Mouse (Mus musculus) forelimb bud, embryonic 11.5 days (tissue): Measurements from ENCODE around the gene Lpp.

Source experiments
- DNase-seq: peaks from one replicate; pipeline ENCODE4 v3.0.0-alpha.2; 2012; ENCODE audit warnings: low read depth, low spot score

Gene Lpp

DNA sequence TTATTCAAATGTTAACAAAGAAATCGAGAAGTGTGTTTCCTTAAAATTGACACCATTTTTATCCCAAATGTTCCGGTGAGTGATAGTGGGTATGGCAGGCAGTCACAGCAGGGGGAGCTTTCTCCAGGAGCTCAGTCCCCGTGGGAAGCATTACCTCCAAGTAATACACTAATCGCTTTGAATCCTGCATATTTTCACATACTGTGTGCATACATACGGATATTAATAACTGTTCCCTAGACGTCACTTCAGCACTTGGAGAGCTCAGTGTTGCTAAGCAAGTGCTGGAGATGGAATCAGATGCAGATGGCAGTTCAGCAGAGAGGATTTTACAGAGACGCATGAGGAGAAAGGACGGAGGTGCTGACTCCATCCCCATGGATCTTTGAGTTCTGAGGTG is 487.4 kb downstream of the Lpp start:
- DNase-seq: no peak

DNA sequence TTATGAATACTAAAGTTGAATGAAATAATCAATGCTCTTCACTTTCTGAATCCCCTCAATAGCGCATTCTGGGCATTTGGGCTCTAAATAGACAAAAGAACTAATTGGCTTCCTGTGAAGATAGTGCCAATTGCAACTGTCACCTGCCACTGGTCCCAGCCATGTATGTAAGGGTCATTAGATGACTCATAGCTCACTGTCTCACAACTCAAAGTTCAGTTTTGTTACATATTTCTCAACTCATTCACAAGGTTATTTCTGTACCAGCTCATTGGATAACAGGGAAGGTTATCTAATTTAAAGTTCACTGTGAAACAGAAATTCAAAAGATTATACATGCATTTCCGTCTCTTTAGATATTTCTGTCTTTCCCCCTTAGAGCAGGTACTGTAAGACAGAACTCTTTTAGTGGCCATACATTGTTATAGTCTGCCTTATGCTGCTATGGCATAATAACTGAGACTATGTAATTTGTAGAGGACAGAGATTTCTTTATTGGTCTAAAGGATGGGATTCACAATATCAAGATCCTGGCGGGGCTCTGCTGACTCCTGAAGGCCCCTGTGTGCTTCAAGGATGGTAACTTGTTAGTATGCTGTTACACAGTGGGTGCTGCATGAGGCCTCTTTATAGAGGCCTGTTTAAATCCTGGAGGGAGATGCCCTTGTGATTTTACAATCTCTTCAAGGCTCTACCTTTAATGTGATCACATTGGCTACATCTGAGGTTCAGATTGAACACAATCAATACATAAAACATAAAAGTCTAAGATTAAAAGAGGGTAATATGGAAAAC is 488.9 kb downstream of the Lpp start:
- no peak for DNase-seq

DNA sequence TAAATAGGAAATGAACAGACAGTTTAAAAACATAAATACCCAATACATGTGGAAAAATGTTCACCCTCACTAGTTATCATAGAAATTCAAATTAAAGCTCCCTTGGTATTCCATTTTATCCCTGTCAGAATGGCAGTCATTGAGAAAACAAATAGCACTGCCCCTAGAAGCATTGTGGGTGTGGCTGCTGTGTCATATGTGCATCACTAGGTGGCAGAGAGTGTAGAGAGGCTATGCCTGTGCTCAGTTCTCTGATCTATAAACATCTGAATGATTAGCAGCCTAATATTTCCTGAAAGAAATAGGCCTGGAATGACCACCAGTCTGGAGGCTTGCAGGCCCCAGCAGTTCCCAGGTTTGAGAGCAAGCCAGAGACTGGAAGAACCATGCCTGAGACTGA is 490.7 kb downstream of the Lpp start:
- no peak for DNase-seq

GRCm38 (mm10) chr16:24886346-24886745 is 493.0 kb downstream of the Lpp start:
- no peak for DNase-seq

GRCm38 (mm10) chr16:24886943-24887342 is 493.6 kb downstream of the Lpp start:
- DNase-seq: peak; percentile 29

DNA sequence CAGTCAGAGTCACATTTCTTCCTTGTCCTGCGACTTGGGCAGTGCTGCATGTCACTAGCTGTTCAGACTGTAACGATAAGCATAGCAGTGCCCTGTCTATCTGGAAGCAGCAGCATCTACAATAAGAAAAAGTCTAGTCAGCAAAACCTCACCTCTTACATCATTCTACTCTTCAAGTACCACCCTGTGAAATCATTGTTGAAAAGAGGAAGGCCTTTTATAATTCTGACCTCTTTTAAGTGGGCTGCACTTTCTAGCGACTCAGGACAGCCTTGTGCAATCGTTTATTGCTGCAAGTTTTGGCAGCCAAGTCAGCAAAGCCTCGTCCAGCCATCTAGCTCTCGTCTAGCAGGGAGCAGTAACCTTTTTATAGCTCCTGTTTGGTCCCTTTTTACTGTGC is 498.1 kb downstream of the Lpp start:
- DNase-seq: no peak

DNA sequence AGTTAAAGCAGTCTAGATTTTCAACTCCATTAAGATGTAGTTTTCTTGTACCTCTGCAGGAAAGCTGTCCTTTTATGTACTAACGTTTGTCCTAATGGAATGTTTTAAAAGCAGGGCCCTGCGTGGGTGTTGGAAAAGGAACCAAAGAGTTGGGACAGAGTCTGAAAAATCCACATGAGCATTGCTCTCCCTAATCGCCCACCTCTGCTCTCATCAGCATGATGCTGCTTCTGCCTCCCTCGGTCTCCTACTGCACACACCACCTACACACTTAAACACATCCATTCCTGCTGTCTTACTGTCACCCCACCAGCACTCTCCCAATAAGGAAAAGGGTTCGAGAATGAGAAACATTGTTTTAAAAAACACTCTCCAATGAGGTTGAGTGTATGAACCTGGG is 501.9 kb downstream of the Lpp start:
- DNase-seq: no peak

DNA sequence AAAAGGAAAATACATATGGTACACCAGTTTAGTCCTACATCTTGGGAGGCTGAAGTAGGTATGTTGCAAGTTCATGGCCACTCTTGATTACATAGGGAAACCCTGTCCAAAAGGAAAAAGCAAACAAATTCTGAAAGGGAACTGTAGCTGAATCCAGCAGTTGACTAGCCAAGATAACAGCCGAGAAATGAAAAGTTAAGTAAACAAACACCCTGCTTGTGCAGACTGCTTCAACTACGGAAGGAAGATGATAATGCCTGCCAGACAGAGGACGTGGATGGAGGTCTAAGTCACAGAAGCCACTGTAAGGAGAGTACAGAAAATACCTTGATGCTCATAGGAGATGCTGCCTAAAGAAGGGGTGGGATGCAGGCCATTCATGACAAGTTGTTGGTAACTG is 504.3 kb downstream of the Lpp start:
- DNase-seq: no peak

- DNase-seq: no peak
Observed at GRCm38 (mm10) chr16:24900241-24900796, 507.0 kb downstream of the Lpp start.

DNA sequence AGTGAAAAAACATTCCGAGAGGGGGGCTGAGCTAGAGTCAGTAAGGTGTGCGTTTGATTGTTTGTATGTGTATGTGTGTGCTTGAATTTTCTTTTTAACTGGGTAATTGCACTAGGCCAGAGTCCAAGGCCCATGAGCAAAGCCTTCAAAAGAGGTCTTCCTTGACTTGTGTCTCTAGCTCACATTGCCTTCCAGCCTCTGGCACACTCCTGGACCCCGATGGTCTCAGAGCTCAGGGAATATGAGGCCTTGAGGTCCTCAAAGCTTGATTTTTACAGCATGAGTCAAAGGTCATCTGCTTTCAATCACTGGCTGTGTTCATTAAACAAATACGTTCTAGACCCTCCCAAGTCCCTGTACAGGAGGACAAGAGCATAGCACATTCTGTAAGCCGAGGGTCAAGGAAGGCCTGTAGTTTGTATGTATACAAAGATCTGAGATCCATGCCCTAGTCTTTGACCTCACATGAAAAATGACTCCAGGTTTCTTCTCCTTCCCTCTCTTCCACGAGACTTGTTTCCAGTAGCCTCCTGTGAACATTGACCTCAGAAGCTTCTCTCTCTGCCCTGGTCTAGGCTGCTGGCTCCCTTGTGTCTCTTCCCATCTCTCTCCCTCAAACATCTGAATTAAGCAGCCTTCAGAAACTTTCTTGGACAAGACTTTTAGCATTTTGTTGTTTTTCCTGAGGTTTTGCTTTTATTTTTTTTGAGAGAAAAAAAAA is 508.0 kb downstream of the Lpp start:
- no peak for DNase-seq

DNA sequence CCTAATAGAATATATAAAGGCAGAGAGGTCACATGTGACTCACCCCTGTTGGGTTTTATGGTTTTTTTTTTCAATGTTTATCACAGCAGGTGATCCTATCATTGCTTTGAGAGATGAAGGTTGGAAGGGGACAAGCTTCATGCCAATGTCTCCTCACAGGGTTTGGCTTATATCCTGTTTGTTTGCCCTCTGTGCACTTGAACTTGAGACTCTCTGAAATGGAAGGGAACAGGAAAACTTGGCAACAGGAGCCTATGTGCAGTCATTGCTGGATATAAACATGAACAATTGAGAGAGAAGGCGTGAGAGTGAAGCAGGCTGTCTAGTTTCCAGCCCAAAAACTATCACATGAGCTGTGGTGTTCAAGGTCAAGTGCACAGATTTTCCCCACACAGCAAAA is 508.8 kb downstream of the Lpp start:
- DNase-seq: no peak

- no peak for DNase-seq
Observed at GRCm38 (mm10) chr16:24908926-24909325, 515.6 kb downstream of the Lpp start.

- no peak for DNase-seq
Observed at GRCm38 (mm10) chr16:24910321-24910720, 517.0 kb downstream of the Lpp start.

GRCm38 (mm10) chr16:24910834-24911233 is 517.5 kb downstream of the Lpp start:
- DNase-seq: no peak

DNA sequence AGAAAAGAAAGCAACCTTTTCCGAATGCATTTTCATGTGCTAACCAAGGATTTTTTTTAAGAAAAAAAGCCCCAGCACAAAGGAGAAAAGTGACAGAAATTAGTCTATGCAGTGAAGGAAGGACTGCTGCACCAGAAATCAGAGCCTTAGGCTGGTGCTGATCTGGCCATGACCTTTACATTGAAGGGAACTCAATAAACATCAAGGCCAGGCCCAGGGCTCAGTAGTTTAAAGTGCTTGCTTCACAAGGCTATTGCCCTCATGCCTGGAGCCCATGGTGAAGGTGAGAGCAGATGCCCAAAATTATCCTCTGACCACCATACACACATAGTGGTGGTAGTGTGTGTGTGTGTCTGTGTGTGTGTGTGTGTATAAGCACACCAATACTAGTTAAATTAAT is 519.1 kb downstream of the Lpp start:
- no peak for DNase-seq

DNA sequence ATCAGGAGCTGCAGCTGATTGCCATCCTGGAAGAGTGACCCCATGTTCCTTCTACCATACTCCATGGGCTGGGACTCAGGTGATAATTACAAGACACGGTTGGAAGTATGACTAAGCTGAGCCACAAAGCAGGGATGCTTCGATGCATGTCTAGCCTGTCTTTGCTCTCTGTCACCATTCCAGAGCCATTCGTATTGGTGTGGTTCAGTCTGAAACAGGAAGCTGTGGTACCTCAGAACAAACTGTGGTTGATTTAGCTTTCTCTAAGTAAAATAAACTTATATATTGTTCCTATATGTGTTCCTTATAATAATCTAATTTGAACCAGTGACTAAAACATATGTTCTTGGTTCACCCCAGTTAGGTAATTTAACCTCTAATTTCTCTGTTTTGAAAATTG is 519.7 kb downstream of the Lpp start:
- no peak for DNase-seq

- no peak for DNase-seq
Observed at GRCm38 (mm10) chr16:24913641-24914392, 520.5 kb downstream of the Lpp start.

- DNase-seq: no peak
Observed at GRCm38 (mm10) chr16:24914393-24914751, 521.1 kb downstream of the Lpp start.

DNA sequence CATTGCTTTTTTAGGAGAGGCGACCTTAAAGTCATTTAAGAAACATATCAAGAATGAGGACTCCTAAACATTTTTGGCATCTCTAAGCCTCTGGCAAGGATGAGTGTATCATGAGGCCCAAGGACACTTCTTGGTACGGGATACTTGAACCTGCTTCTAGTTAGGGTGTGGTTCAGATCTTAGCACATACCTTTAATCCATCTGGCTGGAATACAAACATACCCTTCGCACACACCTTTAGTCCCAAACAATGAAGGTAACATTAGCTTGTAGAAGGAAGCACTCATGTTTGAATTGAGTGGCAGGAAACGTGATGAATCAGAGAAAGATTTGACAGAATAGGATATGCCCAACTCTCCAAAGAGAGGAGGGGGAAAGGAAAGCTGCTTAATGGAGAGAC is 522.2 kb downstream of the Lpp start:
- DNase-seq: no peak

DNA sequence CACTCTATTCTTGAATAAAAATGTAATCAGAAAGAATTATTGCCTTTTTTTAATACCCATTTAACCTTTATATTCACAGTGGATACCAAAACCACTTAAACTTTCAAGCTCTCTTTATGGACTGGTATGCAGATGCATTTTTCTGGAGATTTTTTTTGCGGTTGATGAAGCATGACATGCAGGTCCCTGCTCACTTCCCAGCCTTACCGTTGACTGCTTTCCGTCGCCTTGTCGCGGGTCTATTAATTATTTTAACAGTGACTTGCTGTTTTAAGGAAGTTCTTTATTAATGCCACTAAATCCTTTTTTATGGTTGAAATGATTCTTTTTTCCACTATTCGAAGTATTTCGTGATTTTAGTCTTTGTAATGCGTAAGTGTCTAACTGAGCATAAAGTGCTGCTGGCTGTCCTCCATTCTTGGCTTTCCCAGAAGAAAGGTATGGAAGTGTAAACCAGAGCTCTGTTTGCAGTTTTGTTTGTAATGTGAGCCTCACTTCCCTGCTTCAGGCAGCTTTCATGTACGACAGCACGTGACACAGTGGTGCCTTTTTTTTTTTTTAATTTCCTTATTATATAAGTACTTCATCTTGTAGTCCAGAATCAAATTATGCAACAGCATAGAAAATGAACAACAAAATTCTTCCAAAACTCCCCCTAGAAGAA is 526.2 kb downstream of the Lpp start:
- peak; percentile 33 for DNase-seq

- DNase-seq: no peak
Observed at GRCm38 (mm10) chr16:24930070-24930469, 536.8 kb downstream of the Lpp start.

GRCm38 (mm10) chr16:24930621-24931020 is 537.3 kb downstream of the Lpp start:
- DNase-seq: no peak
